In the genomic region with DNA sequence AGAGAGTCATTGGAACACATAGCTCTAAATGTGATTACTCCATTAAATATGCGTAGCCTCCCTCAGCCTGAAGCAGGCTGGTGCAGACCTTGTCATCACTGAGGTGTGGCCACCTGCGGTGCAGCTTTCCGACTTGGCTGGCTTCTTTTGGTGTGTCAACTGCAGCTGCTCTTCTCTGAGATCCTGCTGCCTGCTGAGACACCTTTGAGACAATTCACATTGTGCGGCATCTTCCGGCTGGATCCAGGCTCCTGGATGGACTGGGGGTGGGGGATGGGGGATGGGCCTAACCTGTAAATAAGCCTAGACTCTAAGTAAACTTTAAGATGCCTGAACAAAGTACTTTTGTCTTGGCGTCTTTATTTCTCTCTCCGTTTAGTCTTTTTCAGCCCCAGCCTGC, we compare ENCODE assay signal across 24 mouse cellular contexts.
"Had no signal": no experiment of that assay in that cellular context is flagged by ENCODE, and none has a peak within 500 bp of the region (broad histone marks: within the 10 kb centered on the region; RNA-seq: fewer than 3 reads in every experiment).

No protein-coding gene starts in this region.

- H3K4me3 ChIP-seq: gastrocnemius, adult 2 months; heart, embryonic 10.5 days; heart, embryonic 13.5 days; heart, embryonic 15.5 days; hindbrain, embryonic 10.5 days; hindbrain, embryonic 12.5 days; intestine, embryonic 15.5 days; layer of hippocampus, adult 2 months; left cerebral cortex, adult 2 months; limb, embryonic 10.5 days; limb, embryonic 12.5 days; liver, embryonic 13.5 days; liver, embryonic 15.5 days had no signal

- H3K4me1 ChIP-seq: heart, embryonic 10.5 days; heart, embryonic 13.5 days; heart, embryonic 15.5 days; hindbrain, embryonic 10.5 days; hindbrain, embryonic 12.5 days; intestine, embryonic 15.5 days; limb, embryonic 10.5 days; limb, embryonic 12.5 days; liver, embryonic 13.5 days; liver, embryonic 15.5 days had no signal

- DNase-seq: gastrocnemius, adult 2 months; gastrocnemius, postnatal 10 days; gastrocnemius, postnatal 25 days; heart, adult 18-20 months; heart, postnatal 4 days; kidney, adult 18-20 months; kidney, adult 8-10 months; kidney, postnatal 10 days; kidney, postnatal 25 days; kidney, postnatal 4 days; liver; liver, embryonic 13.5 days had no signal

- H3K9ac ChIP-seq: heart, embryonic 13.5 days; heart, embryonic 15.5 days; hindbrain, embryonic 12.5 days; hindbrain, embryonic 14.5 days; intestine, embryonic 15.5 days; limb, embryonic 12.5 days; liver, embryonic 13.5 days; liver, embryonic 15.5 days had no signal

- H3K36me3 ChIP-seq: heart, embryonic 10.5 days; heart, embryonic 13.5 days; heart, embryonic 15.5 days; hindbrain, embryonic 10.5 days; hindbrain, embryonic 12.5 days; intestine, embryonic 15.5 days; limb, embryonic 10.5 days; limb, embryonic 12.5 days; liver, embryonic 13.5 days; liver, embryonic 15.5 days had no signal

- H3K27me3 ChIP-seq: heart, embryonic 13.5 days; heart, embryonic 15.5 days; hindbrain, embryonic 12.5 days; intestine, embryonic 15.5 days; limb, embryonic 12.5 days; liver, embryonic 13.5 days; liver, embryonic 15.5 days had no signal

- H3K9me3 ChIP-seq: heart, embryonic 10.5 days; heart, embryonic 15.5 days; hindbrain, embryonic 12.5 days; intestine, embryonic 15.5 days; limb, embryonic 10.5 days; liver, embryonic 13.5 days; liver, embryonic 15.5 days had no signal

- H3K27ac ChIP-seq: gastrocnemius, adult 2 months; heart, embryonic 10.5 days; heart, embryonic 13.5 days; heart, embryonic 15.5 days; hindbrain, embryonic 10.5 days; hindbrain, embryonic 12.5 days; hindbrain, embryonic 14.5 days; intestine, embryonic 15.5 days; layer of hippocampus, adult 2 months; left cerebral cortex, adult 2 months; limb, embryonic 10.5 days; limb, embryonic 12.5 days; liver, embryonic 13.5 days; liver, embryonic 15.5 days had no signal
